Mouse (Mus musculus) B cell, adult (primary cell): ENCODE data around the gene Gm6482. TPM values are rescaled to one million over a fixed set of nuclear protein-coding genes. Genes with fewer than 3 reads are reported as not detected.

Experiments
- total RNA-seq: library from RNA; stranded (reverse); gene quantifications from 4 replicates; pipeline ENCODE4 v1.2.4, GENCODE M21; 2023; ENCODE audit not compliant: inconsistent age

Gene Gm6482
- not detected in 4 replicates for total RNA-seq

DNA sequence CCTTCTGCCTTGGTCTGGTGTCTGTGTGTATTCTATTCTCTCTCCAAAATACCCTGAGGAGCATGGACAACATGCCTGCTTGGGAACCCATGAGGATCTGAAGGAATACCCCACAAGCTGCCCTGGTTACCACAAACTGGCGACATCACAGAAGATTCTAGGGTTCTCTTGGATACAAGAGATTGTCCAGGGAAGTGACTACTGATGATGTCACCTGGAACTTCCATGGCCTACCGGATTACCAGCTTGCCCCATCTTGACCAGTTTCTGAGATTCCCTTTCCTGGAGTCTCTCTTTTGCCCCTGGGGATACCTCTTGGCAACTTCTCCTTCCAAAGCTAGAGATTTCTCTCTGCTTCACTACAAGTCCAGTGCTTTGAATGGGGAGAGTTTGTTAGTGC lies at the start of gene Gm6482:
Gene Gm6482, minus strand, starts transcription at position 101 of the 400 bp plus-strand sequence.

DNA sequence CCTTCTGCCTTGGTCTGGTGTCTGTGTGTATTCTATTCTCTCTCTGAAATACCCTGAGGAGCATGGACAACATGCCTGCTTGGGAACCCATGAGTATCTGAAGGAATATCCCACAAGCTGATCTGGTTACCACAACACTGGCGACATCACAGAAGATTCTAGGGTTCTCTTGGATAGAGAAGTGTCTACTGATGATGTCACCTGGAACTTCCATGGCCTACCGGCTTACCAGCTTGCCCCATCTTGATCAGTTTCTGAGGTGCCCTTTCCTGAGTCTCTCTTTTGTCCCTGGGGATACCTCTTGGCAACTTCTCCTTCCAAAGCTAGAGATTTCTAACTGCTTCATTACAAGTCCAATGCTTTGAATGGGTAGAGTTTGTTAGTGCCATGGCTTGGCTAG lies 45.3 kb upstream of the Gm6482 start, which contains the start of gene Gm7954:
Gene Gm7954, minus strand, starts transcription at position 101 of the 400 bp plus-strand sequence.

DNA sequence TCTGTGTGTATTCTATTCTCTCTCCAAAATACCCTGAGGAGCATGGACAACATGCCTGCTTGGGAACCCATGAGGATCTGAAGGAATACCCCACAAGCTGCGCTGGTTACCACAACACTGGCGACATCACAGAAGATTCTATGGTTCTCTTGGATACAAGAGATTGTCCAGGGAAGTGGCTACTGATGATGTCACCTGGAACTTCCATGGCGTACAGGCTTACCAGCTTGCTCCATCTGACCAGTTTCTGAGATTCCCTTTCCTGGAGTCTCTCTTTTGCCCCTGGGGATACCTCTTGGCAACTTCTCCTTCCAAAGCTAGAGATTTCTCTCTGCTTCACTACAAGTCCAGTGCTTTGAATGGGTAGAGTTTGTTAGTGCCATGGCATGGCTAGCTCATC lies 21.8 kb downstream of the Gm6482 start, which contains the start of gene Gm7945:
Gene Gm7945, minus strand, starts transcription at position 101 of the 400 bp plus-strand sequence.

Other genes with a start within 250 kb of the Gm6482 start
- not detected in 4 replicates for gene Sftpd, start 223.1 kb downstream of the Gm6482 start, total RNA-seq
- gene Gm2832, start 129.5 kb downstream of the Gm6482 start, total RNA-seq, result not detected in 4 replicates
- not detected in 4 replicates for gene Gm5798, start 59.7 kb downstream of the Gm6482 start, total RNA-seq
- gene Gm7945, start 21.9 kb downstream of the Gm6482 start, total RNA-seq, result not detected in 4 replicates
- not detected in 4 replicates for gene Gm7954, start 45.2 kb upstream of the Gm6482 start, total RNA-seq
- not detected in 4 replicates for gene Gm3486, start 81.2 kb upstream of the Gm6482 start, total RNA-seq
- gene Gm7970, start 147.3 kb upstream of the Gm6482 start, total RNA-seq, result not detected in 4 replicates
- gene 1700049E17Rik2, start 164.9 kb upstream of the Gm6482 start, total RNA-seq, result not detected in 4 replicates
- gene Gm3072, start 216.3 kb upstream of the Gm6482 start, total RNA-seq, result not detected in 4 replicates
- not detected in 4 replicates for gene Gm3676, start 238.2 kb upstream of the Gm6482 start, total RNA-seq